Mouse (Mus musculus): ENCODE measurements around the gene Cd3g. TPM values are rescaled to one million over a fixed set of nuclear protein-coding genes. Genes with fewer than 3 reads are reported as not detected.

The Cd3g gene
- polyA plus RNA-seq, 1 experiment from 2014 or later: 0.22 TPM

DNA sequence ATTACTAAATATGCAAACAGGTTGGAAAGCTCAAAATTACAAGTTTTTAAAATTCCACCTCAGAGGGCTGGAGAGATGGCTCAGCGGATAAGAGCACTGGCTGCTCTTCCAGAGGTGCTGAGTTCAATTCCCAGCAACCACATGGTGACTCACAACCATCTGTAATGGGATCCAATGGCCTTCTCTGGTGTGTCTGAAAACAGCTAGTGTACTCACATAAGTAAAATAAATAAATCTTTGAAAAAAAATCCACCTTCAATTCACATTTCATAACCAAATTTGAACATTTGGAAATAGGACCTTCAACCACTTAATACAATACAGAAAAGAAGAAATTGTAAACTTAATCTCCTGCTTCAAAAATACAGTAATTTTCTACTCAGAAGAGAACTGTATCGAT, 60.6 kb downstream of the Cd3g start:
- Histone ChIP-seq H3K4me2 (peak overlapping the region; percentile 76), H3K36me3 (replicated peaks) (peaks cover 11% of the 10 kb centered on the region; the same call in 1 of the 2 replicates), H3K27me3 (no peaks in the 10 kb centered on the region), H3K4me3 (replicated peaks) (peak overlapping the region; percentile 94), H3K4me1 (replicated peaks) (peaks cover 28% of the 10 kb centered on the region), H3K9me3 (replicated peaks) (no peaks in the 10 kb centered on the region), H3K9ac (peak overlapping the region; percentile 94), H3K27ac (replicated peaks) (peak overlapping the region; percentile 89)
- WGBS (ENCODE audit: insufficient replicate concordance): 18% methylated on average over 2 of the region's 2 CpGs
- no peak for ATAC-seq (ENCODE audit: insufficient read depth)

Other genes with a start within 250 kb of the Cd3g start
- gene Phldb1, start 245.2 kb downstream of the Cd3g start, polyA plus RNA-seq (2015; fragmentation: Nextera tagmentation; extraction: Ambion mirVana): 2.5 and 2.7 TPM in 2 replicates
- gene Arcn1, start 212.6 kb downstream of the Cd3g start, polyA plus RNA-seq (2015; fragmentation: Nextera tagmentation; extraction: Ambion mirVana): 87.1 and 89.2 TPM in 2 replicates
- 16.7 and 19.0 TPM in 2 replicates for gene Ift46, start 212.5 kb downstream of the Cd3g start, polyA plus RNA-seq (2015; fragmentation: Nextera tagmentation; extraction: Ambion mirVana)
- 3.2 and 4.9 TPM in 2 replicates for gene Tmem25, start 181.1 kb downstream of the Cd3g start, polyA plus RNA-seq (2015; fragmentation: Nextera tagmentation; extraction: Ambion mirVana)
- 127 and 154 TPM in 2 replicates for gene Ttc36, start 177.4 kb downstream of the Cd3g start, polyA plus RNA-seq (2015; fragmentation: Nextera tagmentation; extraction: Ambion mirVana)
- gene Kmt2a, start 99.1 kb downstream of the Cd3g start, polyA plus RNA-seq (2015; fragmentation: Nextera tagmentation; extraction: Ambion mirVana): 2.9 and 3.4 TPM in 2 replicates
- 396 and 459 TPM in 2 replicates for gene Atp5l, start 59.7 kb downstream of the Cd3g start, polyA plus RNA-seq (2015; fragmentation: Nextera tagmentation; extraction: Ambion mirVana)
- gene Ube4a, start 14.8 kb downstream of the Cd3g start, polyA plus RNA-seq (2015; fragmentation: Nextera tagmentation; extraction: Ambion mirVana): 10.3 and 10.9 TPM in 2 replicates
- 0.09 and 0.10 TPM in 2 replicates for gene Cd3d, start 1.4 kb upstream of the Cd3g start, polyA plus RNA-seq (2015; fragmentation: Nextera tagmentation; extraction: Ambion mirVana)
- not detected in 2 replicates for gene Cd3e, start 29.2 kb upstream of the Cd3g start, polyA plus RNA-seq (2015; fragmentation: Nextera tagmentation; extraction: Ambion mirVana)
- 9.0 and 9.4 TPM in 2 replicates for gene Mpzl2, start 59.4 kb upstream of the Cd3g start, polyA plus RNA-seq (2015; fragmentation: Nextera tagmentation; extraction: Ambion mirVana)
- gene Mpzl3, start 74.8 kb upstream of the Cd3g start, polyA plus RNA-seq (2015; fragmentation: Nextera tagmentation; extraction: Ambion mirVana): 0.79 and 1.1 TPM in 2 replicates
- gene Jaml, start 98.8 kb upstream of the Cd3g start, polyA plus RNA-seq (2015; fragmentation: Nextera tagmentation; extraction: Ambion mirVana): 0.40 and 0.56 TPM in 2 replicates
- 0.17 and 0.22 TPM in 2 replicates for gene Scn2b, start 137.4 kb upstream of the Cd3g start, polyA plus RNA-seq (2015; fragmentation: Nextera tagmentation; extraction: Ambion mirVana)
- gene Scn4b, start 158.0 kb upstream of the Cd3g start, polyA plus RNA-seq (2015; fragmentation: Nextera tagmentation; extraction: Ambion mirVana): 0.15 and 0.31 TPM in 2 replicates
- gene BC049352, start 201.6 kb upstream of the Cd3g start, polyA plus RNA-seq (2015; fragmentation: Nextera tagmentation; extraction: Ambion mirVana): 0.07 TPM in 2 replicates
- 0.07 TPM in 1 of 2 replicates, not detected in the other for gene Tmprss4, start 223.7 kb upstream of the Cd3g start, polyA plus RNA-seq (2015; fragmentation: Nextera tagmentation; extraction: Ambion mirVana)